Mouse (Mus musculus) liver, embryonic 13.5 days (tissue): ENCODE measurements around the gene Phlpp1. TPM values are rescaled to one million over a fixed set of nuclear protein-coding genes. Genes with fewer than 3 reads are reported as not detected.

ENCODE experiments used
- ATAC-seq: fragments of 200-750 bp; cut with Nextera tagmentation; 2 replicates; pipeline ENCODE4 v1.8.0; 2017; ENCODE audit warnings: low read depth, mild to moderate bottlenecking, moderate number of reproducible peaks, moderate library complexity
- DNase-seq: peaks from one replicate; pipeline ENCODE4 v3.0.0; 2022
- H3K27ac ChIP-seq: fragments of 300-500 bp; sonication (generic); 2 replicates; pipeline ENCODE4 v1.5.1; 2015; ENCODE audit warnings: moderate library complexity, mild to moderate bottlenecking, inconsistent platforms
- H3K27me3 ChIP-seq: fragments of 300-500 bp; sonication (generic); 2 replicates; pipeline ENCODE4 v1.6.1; 2015; ENCODE audit warnings: mild to moderate bottlenecking, inconsistent platforms
- H3K36me3 ChIP-seq: fragments of 300-500 bp; sonication (generic); 2 replicates; pipeline ENCODE4 v1.6.1; 2015; ENCODE audit warnings: mild to moderate bottlenecking, inconsistent platforms
- H3K4me1 ChIP-seq: fragments of 300-500 bp; sonication (generic); replicated peaks from 2 replicates; pipeline ENCODE4 v1.6.1; 2015; ENCODE audit warnings: inconsistent platforms
- H3K4me2 ChIP-seq: fragments of 300-500 bp; sonication (generic); 2 replicates; pipeline ENCODE4 v1.6.1; 2015; ENCODE audit warnings: inconsistent platforms, mild to moderate bottlenecking, moderate library complexity
- H3K4me3 ChIP-seq: fragments of 300-500 bp; sonication (generic); replicated peaks from 2 replicates; pipeline ENCODE4 v1.5.1; 2015; ENCODE audit warnings: mild to moderate bottlenecking, inconsistent platforms
- H3K9ac ChIP-seq: fragments of 300-500 bp; sonication (generic); 2 replicates; pipeline ENCODE4 v1.6.1; 2015; ENCODE audit warnings: mild to moderate bottlenecking, inconsistent platforms
- H3K9me3 ChIP-seq: fragments of 300-500 bp; sonication (generic); replicated peaks from 2 replicates; pipeline ENCODE4 v1.6.1; 2016; ENCODE audit warnings: inconsistent platforms
- WGBS: fragments of 180-500 bp; shearing (Covaris S2); methylation state at CpG from one replicate; pipeline ENCODE4 v1.1.7; 2015; ENCODE audit not compliant: insufficient replicate concordance; 5-methylcytosine and 5-hydroxymethylcytosine counted together
- polyA plus RNA-seq: library from polyadenylated mRNA; unstranded; fragments of >200 nt; fragmentation: Nextera tagmentation; extraction: Ambion mirVana; gene quantifications from 2 replicates; pipeline ENCODE4 v1.2.1, GENCODE M21; 2015

The Phlpp1 gene
- polyA plus RNA-seq = 0.54 and 0.61 TPM in 2 replicates

DNA sequence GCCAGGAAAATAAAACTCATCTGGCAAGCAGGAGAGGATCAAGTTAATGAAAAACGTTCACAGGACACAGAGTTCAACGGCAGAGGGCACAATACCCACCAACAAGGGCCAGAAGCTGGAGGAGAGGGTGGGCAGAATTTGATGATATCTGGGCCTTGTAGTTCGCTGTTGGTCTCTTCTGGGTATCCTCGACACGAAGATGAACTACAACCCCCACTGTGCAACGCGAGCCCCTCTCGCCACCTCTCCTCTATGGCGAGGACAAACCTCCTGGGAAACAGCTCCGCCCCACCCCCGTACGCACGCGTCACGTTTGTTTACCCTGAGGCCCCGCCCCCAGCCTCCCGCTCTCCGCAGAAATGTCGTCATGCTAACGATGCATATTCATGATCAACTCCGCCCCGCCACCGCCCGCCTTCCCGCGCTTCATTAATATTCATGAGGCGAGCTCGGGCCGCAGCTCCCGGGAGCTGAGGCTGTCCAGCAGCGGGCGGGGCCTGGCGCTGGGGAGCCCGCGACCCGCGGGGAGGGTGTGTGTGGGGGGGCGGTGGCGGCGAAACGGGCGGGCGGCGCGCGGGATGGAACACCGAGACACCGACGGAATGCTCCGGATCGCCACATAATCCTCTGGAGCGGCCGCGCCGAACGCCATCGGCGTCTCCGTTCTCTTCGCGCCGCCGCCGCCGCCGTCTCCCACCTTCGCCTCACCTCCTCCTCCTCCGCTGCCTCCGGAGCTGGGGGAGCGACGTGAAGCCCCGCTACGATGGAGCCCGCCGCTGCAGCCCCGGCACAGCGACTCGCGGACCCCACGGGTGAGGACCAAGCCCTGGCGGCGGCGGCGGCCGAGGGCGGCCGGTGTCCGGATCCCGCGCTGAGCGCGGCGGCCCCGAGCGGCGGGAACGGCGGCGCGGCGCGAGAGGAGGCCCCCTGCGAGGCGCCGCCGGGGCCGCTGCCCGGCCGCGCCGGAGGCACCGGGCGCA lies at the start of gene Phlpp1:
Phlpp1 (plus strand) TSS at position 512 of the 980 bp plus-strand sequence.
- peaks cover 30% of the 10 kb centered on the region for H3K4me1 ChIP-seq
- H3K4me3 ChIP-seq = peak within 1 kb of the TSS; percentile 82
- DNase-seq = peak; percentile 98
- no peaks in the 10 kb centered on the region for H3K9me3 ChIP-seq
- peaks cover 15% of the 10 kb centered on the region for H3K27me3 ChIP-seq
- H3K36me3 ChIP-seq = no peaks in the 10 kb centered on the region
- peak within 1 kb of the TSS; percentile 95 for H3K4me2 ChIP-seq
- H3K9ac ChIP-seq = peak within 1 kb of the TSS; percentile 89
- under 1% methylated on average over 90 of the region's 113 CpGs for WGBS
- ATAC-seq = peak; percentile 96
- peak within 1 kb of the TSS; percentile 69 for H3K27ac ChIP-seq

- 69% methylated on average over 3 of the region's 3 CpGs for WGBS
- Histone ChIP-seq H3K4me3 (no peak overlapping the region), H3K9me3 (no peaks in the 10 kb centered on the region), H3K4me1 (no peaks in the 10 kb centered on the region), H3K36me3 (no peaks in the 10 kb centered on the region), H3K27ac (no peak overlapping the region), H3K27me3 (no peaks in the 10 kb centered on the region), H3K4me2 (no peak overlapping the region), H3K9ac (no peak overlapping the region)
- DNase-seq (no peak), ATAC-seq (no peak)
Measured at GRCm38 (mm10) chr1:106126601-106127000, 45.0 kb upstream of the Phlpp1 start.

DNA sequence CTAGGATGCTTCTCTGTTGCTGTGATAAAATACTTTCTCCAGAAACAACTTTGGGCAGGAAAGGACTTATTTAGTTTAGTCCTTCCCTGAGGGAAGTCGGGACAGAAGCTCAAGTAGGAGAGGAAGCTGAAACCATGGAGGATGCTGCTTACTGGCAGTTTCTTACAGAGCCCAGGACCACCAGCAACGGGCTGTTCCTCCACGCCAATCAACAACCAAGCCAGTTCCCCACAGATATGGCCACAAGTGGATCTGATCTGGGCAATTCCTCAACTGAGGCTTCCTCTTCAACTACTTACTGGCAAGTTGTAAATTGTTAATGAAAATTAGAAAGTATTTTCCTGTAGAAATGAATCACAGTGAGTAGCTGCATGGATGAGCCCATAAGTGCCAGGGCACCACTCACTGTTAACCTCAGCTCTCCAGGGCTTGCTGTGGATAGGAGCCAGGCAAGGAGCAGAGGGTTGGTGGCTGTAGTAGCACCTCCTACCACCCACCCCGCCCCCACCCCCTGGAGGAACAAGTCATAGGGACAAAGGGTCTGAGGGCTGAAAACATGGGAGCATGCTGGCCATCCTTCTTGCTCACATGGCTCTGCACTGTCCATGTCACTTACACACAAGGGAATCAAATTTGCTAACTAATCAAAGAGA lies 39.7 kb upstream of the Phlpp1 start:
- H3K4me3 ChIP-seq = no peak overlapping the region
- no peak overlapping the region for H3K9ac ChIP-seq
- DNase-seq = no peak
- no peaks in the 10 kb centered on the region for H3K9me3 ChIP-seq
- no peaks in the 10 kb centered on the region for H3K36me3 ChIP-seq
- no peaks in the 10 kb centered on the region for H3K4me1 ChIP-seq
- H3K27ac ChIP-seq = no peak overlapping the region
- 14% methylated on average over 4 of the region's 4 CpGs for WGBS
- ATAC-seq = no peak
- H3K4me2 ChIP-seq = no peak overlapping the region
- no peaks in the 10 kb centered on the region for H3K27me3 ChIP-seq

GRCm38 (mm10) chr1:106132350-106132700 lies 39.2 kb upstream of the Phlpp1 start:
- WGBS = 58% methylated on average over 4 of the region's 4 CpGs
- Histone ChIP-seq H3K9me3 (no peaks in the 10 kb centered on the region), H3K4me1 (no peaks in the 10 kb centered on the region), H3K27me3 (no peaks in the 10 kb centered on the region), H3K36me3 (no peaks in the 10 kb centered on the region), H3K4me2 (no peak overlapping the region), H3K27ac (no peak overlapping the region), H3K9ac (no peak overlapping the region), H3K4me3 (no peak overlapping the region)
- ATAC-seq = no peak
- DNase-seq = no peak

DNA sequence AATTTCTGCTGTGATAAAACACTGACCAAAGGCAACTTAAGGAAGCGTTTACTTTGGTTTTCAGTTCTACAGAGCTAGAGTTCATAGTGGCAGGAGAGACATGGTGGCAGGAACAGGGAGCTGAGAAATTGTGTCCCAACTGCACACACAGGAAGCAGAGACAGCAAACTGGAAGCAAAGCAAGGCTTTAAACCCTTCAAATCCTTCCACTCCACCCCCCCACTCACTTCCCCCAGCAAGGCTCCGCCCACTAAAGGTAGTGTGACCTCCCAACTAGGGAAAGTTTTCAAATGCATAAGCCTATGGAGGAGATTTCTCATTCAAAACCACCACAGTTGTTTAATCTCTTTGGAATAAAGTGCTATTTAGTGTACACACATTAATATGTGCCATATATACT lies 32.9 kb upstream of the Phlpp1 start:
- no peaks in the 10 kb centered on the region for H3K27me3 ChIP-seq
- DNase-seq = no peak
- H3K27ac ChIP-seq = no peak overlapping the region
- H3K36me3 ChIP-seq = no peaks in the 10 kb centered on the region
- H3K4me1 ChIP-seq = no peaks in the 10 kb centered on the region
- no peak overlapping the region for H3K4me3 ChIP-seq
- H3K9me3 ChIP-seq = no peaks in the 10 kb centered on the region
- no peak overlapping the region for H3K9ac ChIP-seq
- WGBS = 70% methylated on average over 2 of the region's 2 CpGs
- no peak overlapping the region for H3K4me2 ChIP-seq
- no peak for ATAC-seq

DNA sequence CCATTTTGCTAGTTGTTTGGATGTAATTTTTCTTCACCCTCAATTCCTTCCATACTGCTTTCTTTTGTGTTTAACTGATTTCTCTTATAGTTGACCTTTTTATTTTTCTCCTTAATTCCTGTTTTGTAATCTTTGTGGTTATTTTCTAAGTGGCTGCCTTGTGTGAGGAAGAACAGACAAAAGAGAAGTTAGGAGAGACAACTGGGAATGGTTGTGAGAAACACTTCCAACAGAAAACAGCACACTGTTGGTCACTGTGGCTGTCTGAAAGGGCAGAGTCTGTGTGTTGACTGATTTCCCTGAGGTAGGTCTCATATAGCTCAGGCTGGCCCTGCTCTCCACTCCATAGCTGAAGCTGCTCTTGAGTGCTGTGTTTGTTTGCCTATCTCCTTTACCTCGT lies 32.4 kb upstream of the Phlpp1 start:
- ATAC-seq = no peak
- 29% methylated on average over 1 of the region's 1 CpGs for WGBS

DNA sequence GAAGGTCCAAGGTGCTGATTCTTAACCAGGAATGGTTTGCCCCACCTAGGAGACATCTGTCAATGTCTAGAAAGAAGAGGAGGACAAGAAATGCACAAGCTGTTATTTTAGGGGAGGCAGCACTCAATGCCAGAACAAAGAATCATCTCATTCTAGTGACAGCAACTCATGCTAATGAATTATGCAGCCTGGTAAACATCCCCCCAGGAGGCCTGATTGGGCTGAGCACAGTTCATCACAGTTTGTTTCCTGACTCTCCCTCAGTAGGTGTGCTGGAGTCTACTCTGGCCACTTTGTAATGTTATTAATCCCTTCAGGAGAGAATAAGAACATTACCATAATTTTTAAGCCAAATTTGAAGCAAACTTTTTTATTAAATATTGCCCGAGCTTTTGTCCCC lies 29.5 kb upstream of the Phlpp1 start:
- 68% methylated on average over 1 of the region's 1 CpGs for WGBS
- Histone ChIP-seq H3K9me3 (no peaks in the 10 kb centered on the region), H3K27ac (no peak overlapping the region), H3K4me3 (no peak overlapping the region), H3K36me3 (no peaks in the 10 kb centered on the region), H3K4me2 (no peak overlapping the region), H3K4me1 (no peaks in the 10 kb centered on the region), H3K27me3 (no peaks in the 10 kb centered on the region), H3K9ac (no peak overlapping the region)
- ATAC-seq = no peak
- DNase-seq = no peak

More for the DNA sequence above, 32.4 kb upstream of the Phlpp1 start:
- Histone ChIP-seq H3K9ac (no peak overlapping the region), H3K27me3 (no peaks in the 10 kb centered on the region), H3K4me3 (no peak overlapping the region), H3K27ac (no peak overlapping the region), H3K36me3 (no peaks in the 10 kb centered on the region), H3K4me1 (no peaks in the 10 kb centered on the region), H3K9me3 (no peaks in the 10 kb centered on the region), H3K4me2 (no peak overlapping the region)
- DNase-seq = no peak

DNA sequence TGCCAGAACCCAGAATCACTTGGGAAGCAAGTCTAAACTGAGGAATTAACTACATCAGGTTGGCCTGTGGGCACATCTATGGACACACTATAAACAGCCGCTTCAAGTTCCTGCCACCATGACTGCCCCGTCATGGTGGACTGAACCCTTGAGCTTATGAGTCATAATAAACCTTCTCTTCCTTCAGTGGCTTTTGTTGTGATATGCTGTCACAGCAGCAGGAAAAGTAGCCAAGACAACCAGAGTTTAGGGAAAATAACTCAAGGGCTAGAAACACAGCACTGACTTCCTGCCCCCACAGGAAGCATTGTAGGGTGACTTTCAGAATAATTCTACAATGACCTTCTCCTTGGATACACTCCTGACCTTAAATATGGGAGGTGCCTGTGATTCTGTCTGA lies 27.0 kb upstream of the Phlpp1 start:
- no peaks in the 10 kb centered on the region for H3K9me3 ChIP-seq
- H3K27ac ChIP-seq = no peak overlapping the region
- H3K27me3 ChIP-seq = no peaks in the 10 kb centered on the region
- H3K4me2 ChIP-seq = no peak overlapping the region
- no peaks in the 10 kb centered on the region for H3K36me3 ChIP-seq
- ATAC-seq (no peak), DNase-seq (no peak)
- H3K4me1 ChIP-seq = no peaks in the 10 kb centered on the region
- no peak overlapping the region for H3K9ac ChIP-seq
- WGBS = 80% methylated on average over 2 of the region's 2 CpGs
- H3K4me3 ChIP-seq = no peak overlapping the region

DNA sequence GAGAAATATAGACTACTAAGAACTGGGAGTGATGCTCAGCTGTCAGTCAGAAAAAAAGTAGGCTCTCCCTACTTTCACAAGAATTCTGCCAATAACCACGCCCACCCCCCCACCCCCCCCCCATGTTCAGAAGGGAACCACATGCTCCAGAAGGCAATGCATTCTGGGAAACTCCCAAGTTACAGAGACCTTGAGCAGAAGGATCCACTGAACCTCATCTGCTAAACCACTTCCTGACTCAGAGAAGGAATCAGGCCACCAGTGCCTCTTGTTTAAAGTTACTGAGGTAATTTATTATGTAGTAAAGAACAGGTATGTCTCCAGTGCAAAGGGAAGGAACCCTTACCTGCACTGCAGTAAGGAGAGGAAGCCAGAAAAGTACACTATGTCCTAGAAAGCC lies 26.5 kb upstream of the Phlpp1 start:
- no peaks in the 10 kb centered on the region for H3K9me3 ChIP-seq
- no peak overlapping the region for H3K27ac ChIP-seq
- WGBS = 13% methylated on average over 1 of the region's 1 CpGs
- DNase-seq (no peak), ATAC-seq (no peak)
- no peak overlapping the region for H3K4me2 ChIP-seq
- no peaks in the 10 kb centered on the region for H3K4me1 ChIP-seq
- no peaks in the 10 kb centered on the region for H3K27me3 ChIP-seq
- no peak overlapping the region for H3K9ac ChIP-seq
- no peak overlapping the region for H3K4me3 ChIP-seq
- H3K36me3 ChIP-seq = no peaks in the 10 kb centered on the region

DNA sequence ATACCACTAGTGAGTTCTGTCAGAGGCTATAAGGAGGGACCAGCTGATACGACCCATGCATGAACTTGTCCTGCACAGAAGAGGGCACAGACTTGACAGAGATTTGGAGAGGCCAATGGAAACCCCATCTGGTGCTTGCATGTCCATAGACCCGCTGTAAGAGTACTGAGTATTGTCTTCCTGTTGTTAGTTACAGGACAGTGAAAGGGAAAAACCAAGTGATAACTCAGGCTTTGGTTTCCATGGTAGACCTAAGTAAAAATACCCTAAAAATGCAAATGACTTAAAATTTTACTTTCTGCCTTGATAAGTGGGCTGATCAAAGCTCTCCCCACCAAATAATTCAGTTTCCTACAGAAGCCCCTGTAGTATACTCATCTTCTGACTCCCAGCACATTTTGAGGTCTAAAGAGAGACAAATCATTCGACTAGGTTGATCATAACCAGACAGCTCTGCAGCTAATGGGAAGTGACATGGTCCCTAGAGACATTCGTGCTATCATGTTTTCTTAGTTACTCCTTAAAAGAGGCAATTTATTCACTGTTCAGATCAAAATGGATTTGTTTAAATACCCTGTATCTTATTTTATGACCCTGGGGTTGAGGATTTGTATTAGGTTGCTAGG lies 25.9 kb upstream of the Phlpp1 start:
- Histone ChIP-seq H3K36me3 (no peaks in the 10 kb centered on the region), H3K9ac (no peak overlapping the region), H3K27ac (no peak overlapping the region), H3K4me1 (no peaks in the 10 kb centered on the region), H3K27me3 (no peaks in the 10 kb centered on the region), H3K9me3 (no peaks in the 10 kb centered on the region), H3K4me3 (no peak overlapping the region), H3K4me2 (no peak overlapping the region)
- DNase-seq (no peak), ATAC-seq (no peak)
- 47% methylated on average over 4 of the region's 4 CpGs for WGBS
